Mouse (Mus musculus) intestine, embryonic 16.5 days (tissue): ENCODE measurements around the gene Zfhx2. TPM values are rescaled to one million over a fixed set of nuclear protein-coding genes. Genes with fewer than 3 reads are reported as not detected.

ENCODE experiments used
- ATAC-seq: fragments of 200-750 bp; cut with Nextera tagmentation; 2 replicates; pipeline ENCODE4 v1.8.0; 2017; ENCODE audit warnings: moderate TSS enrichment, moderate library complexity
- H3K27ac ChIP-seq: fragments of 300-500 bp; sonication (generic); 2 replicates; pipeline ENCODE4 v1.5.1; 2014; ENCODE audit warnings: mild to moderate bottlenecking, low read length
- H3K27me3 ChIP-seq: fragments of 300-500 bp; sonication (generic); replicated peaks from 2 replicates; pipeline ENCODE4 v1.6.1; 2014; ENCODE audit warnings: low read length, control low read depth, mixed read lengths; ENCODE audit not compliant: control insufficient read depth, insufficient read depth
- H3K36me3 ChIP-seq: fragments of 300-500 bp; sonication (generic); 2 replicates; pipeline ENCODE4 v1.6.1; 2014; ENCODE audit warnings: low read length, control low read depth; ENCODE audit not compliant: control insufficient read depth, insufficient read depth
- H3K4me1 ChIP-seq: fragments of 300-500 bp; sonication (generic); 2 replicates; pipeline ENCODE4 v1.6.1; 2014; ENCODE audit warnings: low read length, control low read depth, mixed read lengths; ENCODE audit not compliant: control insufficient read depth, insufficient read depth
- H3K4me2 ChIP-seq: fragments of 300-500 bp; sonication (generic); 2 replicates; pipeline ENCODE4 v1.6.1; 2014; ENCODE audit warnings: low read depth, low read length, control low read depth
- H3K4me3 ChIP-seq: fragments of 300-500 bp; sonication (generic); 2 replicates; pipeline ENCODE4 v1.5.1; 2014; ENCODE audit warnings: mild to moderate bottlenecking, low read length
- H3K9ac ChIP-seq: fragments of 300-500 bp; sonication (generic); 2 replicates; pipeline ENCODE4 v1.6.1; 2014; ENCODE audit warnings: low read depth, low read length
- H3K9me3 ChIP-seq: fragments of 300-500 bp; sonication (generic); 2 replicates; pipeline ENCODE4 v1.6.1; 2016; ENCODE audit warnings: low read length, control low read depth; ENCODE audit not compliant: control insufficient read depth
- WGBS: fragments of 180-500 bp; shearing (Covaris S2); extraction: QIAGEN DNeasy Blood & Tissue Kit; methylation state at CpG from one replicate; pipeline ENCODE4 v1.1.7; 2014; 5-methylcytosine and 5-hydroxymethylcytosine counted together
- polyA plus RNA-seq: library from polyadenylated mRNA; unstranded; fragments of >200 nt; fragmentation: Nextera tagmentation; extraction: Ambion mirVana; gene quantifications from 2 replicates; pipeline ENCODE4 v1.2.1, GENCODE M21; 2015

The Zfhx2 gene
- polyA plus RNA-seq, 1 experiment from 2014 or later: 2.7 TPM

GRCm38 (mm10) chr14:55116425-55117200 lies 24.5 kb upstream of the Zfhx2 start, which contains the start of gene Jph4:
Gene Jph4 (minus strand): TSS chr14:55116935.
- H3K9ac ChIP-seq: 0 out of 2 replicates have a peak within 1 kb of the TSS, but pooled peaks have one; percentile 79
- no peak for ATAC-seq
- peaks cover 19% of the 10 kb centered on the region for H3K4me1 ChIP-seq
- 9% methylated on average over 21 of the region's 21 CpGs for WGBS
- no peaks in the 10 kb centered on the region for H3K36me3 ChIP-seq
- peak within 1 kb of the TSS; percentile 71 for H3K4me3 ChIP-seq
- peak within 1 kb of the TSS; percentile 41; the same call in 1 of the 2 replicates for H3K27ac ChIP-seq
- no peaks in the 10 kb centered on the region for H3K9me3 ChIP-seq
- peaks cover 25% of the 10 kb centered on the region for H3K27me3 ChIP-seq
- H3K4me2 ChIP-seq: peak within 1 kb of the TSS; percentile 100

- H3K36me3 ChIP-seq: no peaks in the 10 kb centered on the region
- peak overlapping the region; percentile 79; the same call in 1 of the 2 replicates for H3K9ac ChIP-seq
- peak overlapping the region; percentile 100 for H3K4me2 ChIP-seq
- H3K27ac ChIP-seq: no peak overlapping the region
- peaks cover 25% of the 10 kb centered on the region for H3K27me3 ChIP-seq
- no peaks in the 10 kb centered on the region for H3K9me3 ChIP-seq
- H3K4me1 ChIP-seq: peaks cover 19% of the 10 kb centered on the region
- WGBS: 3% methylated on average over 8 of the region's 8 CpGs
- ATAC-seq: no peak
- H3K4me3 ChIP-seq: peak overlapping the region; percentile 71
Measured at GRCm38 (mm10) chr14:55115846-55116245, 23.7 kb upstream of the Zfhx2 start.

DNA sequence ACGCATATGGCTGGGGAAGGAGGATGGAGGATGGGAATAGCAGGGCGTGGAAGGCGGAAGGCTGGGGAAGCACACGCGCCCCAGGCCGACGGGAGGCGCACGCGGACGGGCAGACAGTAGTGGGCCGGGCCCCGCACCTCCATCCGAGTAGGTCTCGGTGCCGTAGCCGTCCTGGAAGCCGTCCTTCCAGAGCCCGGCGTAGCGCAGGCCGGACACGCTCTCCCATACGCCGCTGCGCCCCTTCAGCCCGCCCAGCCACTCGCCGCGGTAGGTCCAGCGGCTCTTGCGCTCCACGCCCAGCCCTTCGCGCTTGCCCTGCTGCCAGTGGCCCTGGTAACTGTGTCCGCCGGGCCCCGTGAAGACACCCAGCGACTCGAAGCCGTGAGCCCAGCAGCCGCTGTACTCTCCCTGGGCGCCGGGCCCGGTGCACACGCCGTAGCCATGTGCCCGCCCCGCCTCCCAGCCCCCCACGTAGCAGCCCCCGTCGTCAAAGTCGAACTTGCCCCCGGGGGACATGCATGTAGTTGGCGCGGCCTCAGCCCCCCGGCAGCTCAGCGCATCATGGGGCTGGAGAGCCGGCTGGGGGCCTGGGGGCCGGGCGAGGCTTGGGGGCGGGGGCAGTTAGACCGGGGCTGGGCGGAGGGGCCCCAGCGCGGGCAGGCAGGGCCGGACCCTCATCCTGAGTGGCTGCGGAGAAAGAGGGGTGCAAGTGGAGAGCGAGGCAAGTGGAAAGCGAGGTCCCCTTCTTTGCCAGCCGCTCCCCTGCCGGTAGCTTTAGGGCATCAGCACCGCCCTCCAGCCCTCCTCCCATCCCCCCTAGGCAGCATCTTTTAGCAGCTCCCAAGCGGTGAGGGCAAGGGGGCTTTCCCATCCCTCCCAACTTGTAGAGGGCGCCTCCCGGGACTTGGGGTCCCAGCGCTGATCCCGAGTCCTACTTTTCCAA lies 22.9 kb upstream of the Zfhx2 start:
- under 1% methylated on average over 74 of the region's 78 CpGs for WGBS
- peak overlapping the region; percentile 79 for H3K9ac ChIP-seq
- peak; percentile 68 for ATAC-seq
- peak overlapping the region; percentile 100 for H3K4me2 ChIP-seq
- peak overlapping the region; percentile 71 for H3K4me3 ChIP-seq
- H3K27me3 ChIP-seq: peaks cover 30% of the 10 kb centered on the region
- H3K9me3 ChIP-seq: no peaks in the 10 kb centered on the region
- H3K4me1 ChIP-seq: peaks cover 19% of the 10 kb centered on the region
- no peaks in the 10 kb centered on the region for H3K36me3 ChIP-seq
- peak overlapping the region; percentile 33 for H3K27ac ChIP-seq

GRCm38 (mm10) chr14:55113975-55114645 lies 22.0 kb upstream of the Zfhx2 start:
- 7% methylated on average over 26 of the region's 26 CpGs for WGBS
- Histone ChIP-seq H3K36me3 (no peaks in the 10 kb centered on the region), H3K9me3 (no peaks in the 10 kb centered on the region), H3K27me3 (peaks cover 32% of the 10 kb centered on the region), H3K4me3 (peak overlapping the region; percentile 71), H3K9ac (peak overlapping the region; percentile 79), H3K27ac (no peak overlapping the region), H3K4me2 (peak overlapping the region; percentile 100), H3K4me1 (peaks cover 25% of the 10 kb centered on the region)
- 0 out of 2 replicates have a peak, but pooled peaks have one; percentile 9 for ATAC-seq

DNA sequence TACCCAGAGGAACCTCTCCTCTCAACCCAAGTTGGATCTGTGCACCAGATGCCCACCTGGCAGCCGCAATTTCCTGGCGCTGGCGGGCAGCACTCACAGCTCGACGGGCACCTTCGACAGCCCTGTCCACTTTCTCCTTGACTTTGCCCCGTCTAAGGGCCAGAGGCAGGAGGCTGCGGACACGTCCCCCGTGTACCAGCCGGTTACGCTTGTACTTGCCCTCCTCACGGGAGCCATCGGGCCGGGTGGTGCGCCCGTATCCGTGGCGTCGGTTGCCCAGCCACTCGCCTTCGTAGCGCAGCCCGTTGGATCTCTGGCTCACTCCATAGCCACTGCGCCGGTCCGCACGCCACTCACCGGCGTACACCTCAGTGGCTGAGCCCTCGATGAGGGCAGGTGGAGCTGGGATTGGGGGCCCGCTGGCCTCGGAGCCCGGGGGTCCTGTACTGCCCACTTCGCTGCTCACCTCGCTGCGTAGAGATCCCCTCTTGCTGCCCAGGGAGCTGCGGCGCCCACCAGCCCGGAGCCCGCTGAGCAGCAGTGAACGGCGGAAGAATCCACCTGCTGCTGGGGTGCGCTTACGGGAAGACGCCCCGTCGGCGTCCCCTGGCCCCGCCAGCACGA lies 21.3 kb upstream of the Zfhx2 start:
- ATAC-seq: no peak
- Histone ChIP-seq H3K4me2 (peak overlapping the region; percentile 100), H3K27me3 (peaks cover 32% of the 10 kb centered on the region), H3K36me3 (no peaks in the 10 kb centered on the region), H3K27ac (no peak overlapping the region), H3K9me3 (no peaks in the 10 kb centered on the region), H3K4me1 (peaks cover 31% of the 10 kb centered on the region), H3K4me3 (peak overlapping the region; percentile 71), H3K9ac (peak overlapping the region; percentile 79; the same call in 1 of the 2 replicates)
- 64% methylated on average over 51 of the region's 51 CpGs for WGBS

GRCm38 (mm10) chr14:55111720-55112119 lies 19.6 kb upstream of the Zfhx2 start:
- Histone ChIP-seq H3K9ac (no peak overlapping the region), H3K4me2 (no peak overlapping the region), H3K36me3 (no peaks in the 10 kb centered on the region), H3K4me3 (no peak overlapping the region), H3K27ac (no peak overlapping the region), H3K27me3 (peaks cover 32% of the 10 kb centered on the region), H3K4me1 (peaks cover 45% of the 10 kb centered on the region), H3K9me3 (no peaks in the 10 kb centered on the region)
- 65% methylated on average over 2 of the region's 2 CpGs for WGBS
- no peak for ATAC-seq

DNA sequence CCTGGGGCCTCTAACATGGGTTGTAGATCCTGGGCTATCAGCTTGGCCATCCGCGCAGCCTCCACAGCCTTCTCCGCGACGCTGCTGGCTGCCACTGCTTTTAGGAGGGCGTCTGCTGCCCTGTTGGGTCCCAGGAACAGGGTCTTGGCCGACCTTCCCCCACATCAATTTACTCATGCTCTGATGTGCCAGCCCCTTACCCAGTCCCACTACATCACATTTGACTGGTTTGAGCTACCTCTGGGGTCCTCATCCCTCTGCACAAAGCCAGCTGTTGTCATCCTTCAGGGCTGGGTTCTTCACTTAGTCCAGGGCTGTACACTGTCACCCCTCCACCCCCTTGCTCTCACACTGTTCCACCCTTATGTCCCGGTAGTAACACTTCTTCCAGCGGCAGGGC lies 18.0 kb upstream of the Zfhx2 start:
- WGBS: 28% methylated on average over 9 of the region's 9 CpGs
- peaks cover 40% of the 10 kb centered on the region for H3K4me1 ChIP-seq
- no peaks in the 10 kb centered on the region for H3K36me3 ChIP-seq
- no peak overlapping the region for H3K27ac ChIP-seq
- H3K9ac ChIP-seq: no peak overlapping the region
- no peak for ATAC-seq
- H3K27me3 ChIP-seq: peaks cover 22% of the 10 kb centered on the region
- H3K4me3 ChIP-seq: no peak overlapping the region
- no peak overlapping the region for H3K4me2 ChIP-seq
- no peaks in the 10 kb centered on the region for H3K9me3 ChIP-seq

GRCm38 (mm10) chr14:55109048-55109873 lies 17.1 kb upstream of the Zfhx2 start:
- WGBS: 18% methylated on average over 21 of the region's 21 CpGs
- Histone ChIP-seq H3K4me2 (no peak overlapping the region), H3K9me3 (no peaks in the 10 kb centered on the region), H3K36me3 (no peaks in the 10 kb centered on the region), H3K27me3 (peaks cover 18% of the 10 kb centered on the region), H3K27ac (no peak overlapping the region), H3K9ac (no peak overlapping the region), H3K4me3 (no peak overlapping the region), H3K4me1 (peaks cover 39% of the 10 kb centered on the region)
- no peak for ATAC-seq
